Mouse (Mus musculus) effector memory CD4-positive, alpha-beta T cell, adult 7 months (primary cell): ENCODE results near the gene Elovl1. TPM values are rescaled to one million over a fixed set of nuclear protein-coding genes. Genes with fewer than 3 reads are reported as not detected.

ENCODE experiments used
- polyA plus RNA-seq: library from polyadenylated mRNA; unstranded; fragments of 100-300 nt; shearing (Covaris generic); gene quantifications from one replicate; pipeline ENCODE4 v1.2.1, GENCODE M21; 2017

Gene Elovl1
- 73.2 TPM for polyA plus RNA-seq

GRCm38 (mm10) chr4:118427768-118428451, at the start of gene Elovl1:
Elovl1 (plus strand) TSS chr4:118428093.

GRCm38 (mm10) chr4:118409142-118409900, 18.6 kb upstream of the Elovl1 start, which contains the start of the genes Szt2 and Med8:
Szt2 (minus strand) TSS chr4:118409273.
Med8 (plus strand) TSS chr4:118409337.

GRCm38 (mm10) chr4:118436820-118437603, 9.1 kb downstream of the Elovl1 start, which contains the start of gene Cdc20:
Cdc20 (minus strand) TSS chr4:118437352.

GRCm38 (mm10) chr4:118457345-118457975, 29.6 kb downstream of the Elovl1 start, which contains the start of gene Mpl:
Mpl (minus strand) TSS chr4:118457513.

Other genes starting within 250 kb of the Elovl1 start
- gene Kdm4a, start 248.1 kb upstream of the Elovl1 start, polyA plus RNA-seq = 9.8 TPM
- gene Ptprf, start 136.7 kb upstream of the Elovl1 start, polyA plus RNA-seq = 0.71 TPM
- 8.3 TPM for gene Szt2, start 18.8 kb upstream of the Elovl1 start, polyA plus RNA-seq
- gene Med8, start 18.8 kb upstream of the Elovl1 start, polyA plus RNA-seq = 47.3 TPM
- gene Cdc20, start 9.3 kb downstream of the Elovl1 start, polyA plus RNA-seq = 3.3 TPM
- 0.22 TPM for gene Mpl, start 29.4 kb downstream of the Elovl1 start, polyA plus RNA-seq
- gene Tie1, start 62.0 kb downstream of the Elovl1 start, polyA plus RNA-seq = not detected
- gene 2610528J11Rik, start 98.9 kb downstream of the Elovl1 start, polyA plus RNA-seq = not detected
- gene Tmem125, start 116.0 kb downstream of the Elovl1 start, polyA plus RNA-seq = not detected
- not detected for gene Cfap57, start 192.7 kb downstream of the Elovl1 start, polyA plus RNA-seq
- gene Ebna1bp2, start 192.7 kb downstream of the Elovl1 start, polyA plus RNA-seq = 120 TPM
- gene Olfr62, start 230.9 kb downstream of the Elovl1 start, polyA plus RNA-seq = not detected